Mouse (Mus musculus) gastrocnemius, postnatal 14 days (tissue): ENCODE results near the gene Gys1. TPM values are rescaled to one million over a fixed set of nuclear protein-coding genes. Genes with fewer than 3 reads are reported as not detected.
A peak's percentile ranks its signal among the peaks of the same experiment; 100 is the strongest.

Experiments
- DNase-seq: peaks from one replicate; pipeline ENCODE4 v3.0.0; 2021; ENCODE audit warnings: mixed read lengths
- intact Hi-C: fragments of 180-260 bp; cut with DNase I; formaldehyde crosslinking; loops from one replicate; pipeline ENCODE4 v1.15.1; 2025; ENCODE audit warnings: low total_unique reads
- microRNA-seq, 2 experiments: library from miRNA; unstranded; fragments of <30 nt; microRNA quantifications; one replicate each; pipeline ENCODE4 v1.2.0; 2021
- total RNA-seq, 2 experiments: library from RNA; stranded (reverse); gene quantifications; 2 replicates each; pipeline ENCODE4 v1.2.3; 2021

The Gys1 gene
- total RNA-seq, 2 experiments from 2014 or later: 167 to 213 TPM

GRCm38 (mm10) chr7:45492951-45493350 lies 58.3 kb downstream of the Gys1 start:
- intact Hi-C loops: no loop called here
- DNase-seq: peak; percentile 47

- no peak for DNase-seq
- intact Hi-C loops: no loop called here
Observed at GRCm38 (mm10) chr7:45494548-45494947, 59.9 kb downstream of the Gys1 start.

GRCm38 (mm10) chr7:45498427-45498826 lies 63.8 kb downstream of the Gys1 start:
- intact Hi-C loops: no loop called here
- DNase-seq: no peak

Small RNA genes within 50 kb of the gene (microRNA-seq; reads per million reads assigned to microRNA genes)
- gene Gm22133: 0 reads per million in 2 experiments

Other genes starting within 250 kb of the Gys1 start
- gene Ccdc155, start 230.0 kb upstream of the Gys1 start, total RNA-seq: 1 to 10 TPM; 2.1 to 2.6 TPM
- not detected for gene Dkkl1, start 222.7 kb upstream of the Gys1 start, total RNA-seq
- 10 to 100 TPM in 1 of 2 experiments, 1 to 10 TPM in 1; 7.1 to 10.9 TPM for gene Tead2, start 219.1 kb upstream of the Gys1 start, total RNA-seq
- 1 to 10 TPM; 1.4 to 1.5 TPM for gene Cd37, start 195.7 kb upstream of the Gys1 start, total RNA-seq
- gene Slc6a16, start 193.8 kb upstream of the Gys1 start, total RNA-seq: not detected
- gene Slc6a21, start 157.3 kb upstream of the Gys1 start, total RNA-seq: not detected
- 10 to 100 TPM; 23.5 to 24.5 TPM for gene Trpm4, start 101.1 kb upstream of the Gys1 start, total RNA-seq
- gene Hrc, start 99.6 kb upstream of the Gys1 start, total RNA-seq: 100 to 1,000 TPM; 711 to 744 TPM
- under 1 TPM; 0.69 to 0.78 TPM for gene Ppfia3, start 67.8 kb upstream of the Gys1 start, total RNA-seq
- gene Lin7b, start 64.3 kb upstream of the Gys1 start, total RNA-seq: 1 to 10 TPM in 1 of 2 experiments, under 1 TPM in 1; 0.49 to 1.6 TPM
- gene Snrnp70, start 39.1 kb upstream of the Gys1 start, total RNA-seq: 10 to 100 TPM; 90.1 to 93.1 TPM
- 10 to 100 TPM; 39.6 to 44.1 TPM for gene Kcna7, start 29.2 kb upstream of the Gys1 start, total RNA-seq
- gene Ntf5, start 21.1 kb upstream of the Gys1 start, total RNA-seq: 1 to 10 TPM; 2.3 to 2.6 TPM
- under 1 TPM in 1 of 2 experiments, not detected in 1; 0.35 TPM for gene Lhb, start 14.0 kb upstream of the Gys1 start, total RNA-seq
- 10 to 100 TPM; 20.3 to 23.7 TPM for gene Ruvbl2, start 3.3 kb downstream of the Gys1 start, total RNA-seq
- gene Ftl1, start 25.0 kb downstream of the Gys1 start, total RNA-seq: 100 to 1,000 TPM; 119 to 132 TPM
- gene Bax, start 32.1 kb downstream of the Gys1 start, total RNA-seq: 10 to 100 TPM; 20.1 to 22.4 TPM
- gene Tulp2, start 47.0 kb downstream of the Gys1 start, total RNA-seq: not detected
- gene Gm45808, start 52.0 kb downstream of the Gys1 start, total RNA-seq: 1 to 10 TPM; 6.0 to 6.2 TPM
- gene Dhdh, start 54.0 kb downstream of the Gys1 start, total RNA-seq: 10 to 100 TPM in 1 of 2 experiments, 1 to 10 TPM in 1; 9.4 to 10.5 TPM
- 100 to 1,000 TPM; 100 TPM for gene Nucb1, start 75.6 kb downstream of the Gys1 start, total RNA-seq
- 10 to 100 TPM; 13.1 to 18.4 TPM for gene Ppp1r15a, start 91.4 kb downstream of the Gys1 start, total RNA-seq
- 10 to 100 TPM in 1 of 2 experiments, 1 to 10 TPM in 1; 6.8 to 14.8 TPM for gene Plekha4, start 91.5 kb downstream of the Gys1 start, total RNA-seq
- 1 to 10 TPM; 1.7 to 2.3 TPM for gene Hsd17b14, start 120.0 kb downstream of the Gys1 start, total RNA-seq
- 10 to 100 TPM; 37.2 to 37.8 TPM for gene Bcat2, start 135.3 kb downstream of the Gys1 start, total RNA-seq
- gene Fgf21, start 180.6 kb downstream of the Gys1 start, total RNA-seq: not detected
- under 1 TPM in 1 of 2 experiments, not detected in 1; 0.11 TPM for gene Fut1, start 182.4 kb downstream of the Gys1 start, total RNA-seq
- under 1 TPM; 0.12 to 0.18 TPM for gene Izumo1, start 187.0 kb downstream of the Gys1 start, total RNA-seq
- gene Rasip1, start 192.6 kb downstream of the Gys1 start, total RNA-seq: 10 to 100 TPM; 14.1 to 16.1 TPM
- 10 to 100 TPM; 60.3 to 85.3 TPM for gene Mamstr, start 205.1 kb downstream of the Gys1 start, total RNA-seq
- under 1 TPM; 0.58 to 0.66 TPM for gene Fut2, start 231.6 kb downstream of the Gys1 start, total RNA-seq
- under 1 TPM; 0.51 to 0.62 TPM for gene Ntn5, start 249.2 kb downstream of the Gys1 start, total RNA-seq